Mouse (Mus musculus): Measurements from ENCODE around the gene Kank1. TPM values are rescaled to one million over a fixed set of nuclear protein-coding genes. Genes with fewer than 3 reads are reported as not detected.

The Kank1 gene
- total RNA-seq, 2 experiments from 2014 or later, result 18.9 to 22.0 TPM

- intact Hi-C loops (cut with DNase I), result no loop called here
- no peak for DNase-seq (ENCODE audit: extremely low spot score in 1 of 2, low spot score in 2 of 2)
Observed at GRCm38 (mm10) chr19:25247858-25248552, 11.2 kb downstream of the Kank1 start.

GRCm38 (mm10) chr19:25249230-25249629 lies 12.5 kb downstream of the Kank1 start:
- no peak for DNase-seq (ENCODE audit: extremely low spot score in 1 of 2, low spot score in 2 of 2)
- intact Hi-C loops (cut with DNase I), result no loop called here

GRCm38 (mm10) chr19:25251610-25252140 lies 14.9 kb downstream of the Kank1 start:
- intact Hi-C loops (cut with DNase I), result no loop called here

GRCm38 (mm10) chr19:25253198-25253597 lies 16.4 kb downstream of the Kank1 start:
- intact Hi-C loops (cut with DNase I), result no loop called here

More at GRCm38 (mm10) chr19:25251610-25252140, 14.9 kb downstream of the Kank1 start:
- no peak for DNase-seq (ENCODE audit: extremely low spot score in 1 of 2, low spot score in 2 of 2)

GRCm38 (mm10) chr19:25253628-25254027 lies 16.9 kb downstream of the Kank1 start:
- no peak for DNase-seq (ENCODE audit: extremely low spot score in 1 of 2, low spot score in 2 of 2)
- intact Hi-C loops (cut with DNase I), result no loop called here

More at GRCm38 (mm10) chr19:25253198-25253597, 16.4 kb downstream of the Kank1 start:
- DNase-seq (ENCODE audit: extremely low spot score in 1 of 2, low spot score in 2 of 2), result no peak

- no peak for DNase-seq (ENCODE audit: extremely low spot score in 1 of 2, low spot score in 2 of 2)
- intact Hi-C loops (cut with DNase I), result no loop called here
Observed at GRCm38 (mm10) chr19:25258321-25258720, 21.5 kb downstream of the Kank1 start.

- DNase-seq (ENCODE audit: extremely low spot score in 1 of 2, low spot score in 2 of 2), result peak in 1 of 2 experiments; percentile 45
- intact Hi-C loops (cut with DNase I), result no loop called here
Observed at GRCm38 (mm10) chr19:25266181-25266580, 29.4 kb downstream of the Kank1 start.

- DNase-seq (ENCODE audit: extremely low spot score in 1 of 2, low spot score in 2 of 2), result peak in 1 of 2 experiments; percentile 29
Observed at GRCm38 (mm10) chr19:25267247-25267646, 30.5 kb downstream of the Kank1 start.

GRCm38 (mm10) chr19:25268532-25268931 lies 31.8 kb downstream of the Kank1 start:
- peak; percentile 74 to 77 for DNase-seq (ENCODE audit: extremely low spot score in 1 of 2, low spot score in 2 of 2)
- intact Hi-C loops (cut with DNase I), result no loop called here

More at GRCm38 (mm10) chr19:25267247-25267646, 30.5 kb downstream of the Kank1 start:
- intact Hi-C loops (cut with DNase I), result no loop called here

- DNase-seq (ENCODE audit: extremely low spot score in 1 of 2, low spot score in 2 of 2), result no peak
- intact Hi-C loops (cut with DNase I), result no loop called here
Observed at GRCm38 (mm10) chr19:25271591-25271990, 34.8 kb downstream of the Kank1 start.

GRCm38 (mm10) chr19:25273179-25273578 lies 36.4 kb downstream of the Kank1 start:
- intact Hi-C loops (cut with DNase I), result no loop called here
- DNase-seq (ENCODE audit: extremely low spot score in 1 of 2, low spot score in 2 of 2), result no peak

GRCm38 (mm10) chr19:25276600-25277395 lies 40.0 kb downstream of the Kank1 start:
- no peak for DNase-seq (ENCODE audit: extremely low spot score in 1 of 2, low spot score in 2 of 2)
- intact Hi-C loops (cut with DNase I), result no loop called here

- intact Hi-C loops (cut with DNase I), result no loop called here
- no peak for DNase-seq (ENCODE audit: extremely low spot score in 1 of 2, low spot score in 2 of 2)
Observed at GRCm38 (mm10) chr19:25277761-25278160, 41.0 kb downstream of the Kank1 start.

GRCm38 (mm10) chr19:25279603-25280002 lies 42.8 kb downstream of the Kank1 start:
- no peak for DNase-seq (ENCODE audit: extremely low spot score in 1 of 2, low spot score in 2 of 2)
- intact Hi-C loops (cut with DNase I), result no loop called here

- no peak for DNase-seq (ENCODE audit: extremely low spot score in 1 of 2, low spot score in 2 of 2)
- intact Hi-C loops (cut with DNase I), result no loop called here
Observed at GRCm38 (mm10) chr19:25283665-25284064, 46.9 kb downstream of the Kank1 start.

- intact Hi-C loops (cut with DNase I), result no loop called here
- DNase-seq (ENCODE audit: extremely low spot score in 1 of 2, low spot score in 2 of 2), result peak; percentile 73 to 77
Observed at GRCm38 (mm10) chr19:25285756-25286538, 49.2 kb downstream of the Kank1 start.

GRCm38 (mm10) chr19:25290991-25291520 lies 54.3 kb downstream of the Kank1 start:
- intact Hi-C loops (cut with DNase I), result no loop called here
- no peak for DNase-seq (ENCODE audit: extremely low spot score in 1 of 2, low spot score in 2 of 2)

GRCm38 (mm10) chr19:25295207-25295606 lies 58.4 kb downstream of the Kank1 start:
- intact Hi-C loops (cut with DNase I), result no loop called here

GRCm38 (mm10) chr19:25297269-25297668 lies 60.5 kb downstream of the Kank1 start:
- no peak for DNase-seq (ENCODE audit: extremely low spot score in 1 of 2, low spot score in 2 of 2)
- intact Hi-C loops (cut with DNase I), result no loop called here

More at GRCm38 (mm10) chr19:25295207-25295606, 58.4 kb downstream of the Kank1 start:
- DNase-seq (ENCODE audit: extremely low spot score in 1 of 2, low spot score in 2 of 2), result no peak

Data from left cerebral cortex, postnatal 10 days (tissue).